Mouse (Mus musculus) activated CD4-positive, CD25-positive, alpha-beta regulatory T cell, adult 9 weeks (primary cell): ENCODE data around the gene Shisal2a. TPM values are rescaled to one million over a fixed set of nuclear protein-coding genes. Genes with fewer than 3 reads are reported as not detected.

Experiments used
- polyA plus RNA-seq: library from polyadenylated mRNA; unstranded; fragments of 100-300 nt; shearing (Covaris generic); gene quantifications from one replicate; pipeline ENCODE4 v1.2.1, GENCODE M21; 2017

The Shisal2a gene
- not detected for polyA plus RNA-seq

GRCm38 (mm10) chr4:108383183-108383714 lies at the start of gene Shisal2a:
Shisal2a (minus strand) TSS chr4:108383349.

GRCm38 (mm10) chr4:108406861-108407401 lies 23.8 kb upstream of the Shisal2a start, which contains the start of gene Gpx7:
Gpx7 (minus strand) TSS chr4:108406961.

DNA sequence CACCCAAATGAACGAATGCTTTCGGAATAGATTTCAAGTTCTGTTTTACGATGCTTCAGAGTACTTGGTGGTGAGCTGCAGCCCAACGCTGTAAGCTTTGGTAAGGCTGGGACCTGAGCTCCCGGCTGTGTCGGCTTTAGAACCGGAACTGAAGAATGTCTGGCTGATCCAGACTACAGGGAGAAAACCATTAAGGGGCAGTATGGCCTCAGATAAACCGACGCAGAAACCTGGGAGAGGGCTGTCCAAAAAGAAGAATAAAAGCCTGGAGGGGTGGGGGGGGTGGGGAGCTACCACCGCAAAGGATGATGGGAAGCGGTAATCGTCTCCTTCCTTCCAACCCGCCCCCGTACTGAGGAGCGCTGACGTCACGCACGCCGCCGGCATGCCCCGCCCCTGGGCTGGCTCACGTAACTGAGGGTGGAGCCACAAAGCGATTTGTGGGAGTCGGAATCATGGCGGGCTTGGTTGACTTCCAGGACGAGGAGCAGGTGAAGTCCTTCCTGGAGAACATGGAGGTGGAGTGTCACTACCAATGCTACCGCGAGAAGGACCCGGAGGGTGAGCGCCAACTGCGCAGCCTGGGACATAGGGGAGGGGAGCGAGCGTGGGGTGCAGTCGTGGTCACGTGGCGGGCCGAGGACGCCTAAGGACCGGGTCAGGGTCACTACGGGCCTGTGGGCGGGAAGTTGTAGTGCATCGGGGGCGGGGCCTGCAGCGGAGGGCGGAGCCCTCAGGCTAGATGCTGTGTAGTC lies 55.2 kb downstream of the Shisal2a start, which contains the start of gene Coa7:
TSS of gene Coa7 (plus strand) at position 411 of the 755 bp plus-strand sequence.

Other genes with a start within 250 kb of the Shisal2a start
- gene Scp2, start 238.4 kb downstream of the Shisal2a start, polyA plus RNA-seq = 326 TPM
- gene Echdc2, start 217.9 kb downstream of the Shisal2a start, polyA plus RNA-seq = 4.5 TPM
- gene Zyg11a, start 165.3 kb downstream of the Shisal2a start, polyA plus RNA-seq = not detected
- gene Zyg11b, start 82.3 kb downstream of the Shisal2a start, polyA plus RNA-seq = 23.0 TPM
- gene Coa7, start 55.2 kb downstream of the Shisal2a start, polyA plus RNA-seq = 18.8 TPM
- 4.3 TPM for gene Gpx7, start 23.6 kb upstream of the Shisal2a start, polyA plus RNA-seq
- 37.0 TPM for gene Tut4, start 76.1 kb upstream of the Shisal2a start, polyA plus RNA-seq
- 63.6 TPM for gene Prpf38a, start 196.0 kb upstream of the Shisal2a start, polyA plus RNA-seq
- gene Orc1, start 196.1 kb upstream of the Shisal2a start, polyA plus RNA-seq = 3.0 TPM
- 92.7 TPM for gene Cc2d1b, start 236.6 kb upstream of the Shisal2a start, polyA plus RNA-seq